Mouse (Mus musculus) CH12.LX (cell line): ENCODE data around the gene Npcd. TPM values are rescaled to one million over a fixed set of nuclear protein-coding genes. Genes with fewer than 3 reads are reported as not detected.

Experiments
- DNase-seq: peaks from one replicate; pipeline ENCODE4 v3.0.0-alpha.2; 2013; ENCODE audit errors: extremely low read depth
- H3K27ac ChIP-seq: 2 replicates; pipeline ENCODE4 v1.5.1; 2012; ENCODE audit warnings: low read depth, mild to moderate bottlenecking, control low read depth, moderate library complexity; ENCODE audit not compliant: insufficient read depth
- H3K27me3 ChIP-seq: replicated peaks from 2 replicates; pipeline ENCODE3; 2012; ENCODE audit warnings: inconsistent platforms
- H3K36me3 ChIP-seq, 2 experiments: replicated peaks in 1 of 2; 2 replicates each; pipeline versions ENCODE3 to v1.6.1; 2012; ENCODE audit warnings: inconsistent platforms in 1 of 2, low read length in 1 of 2, mild to moderate bottlenecking in 1 of 2, mixed read lengths in 1 of 2, moderate library complexity in 1 of 2; ENCODE audit not compliant: control insufficient read depth in 1 of 2, insufficient read depth in 1 of 2
- H3K4me1 ChIP-seq, 2 experiments: 2 replicates each; pipeline ENCODE4 v1.6.1; 2012; ENCODE audit warnings: inconsistent platforms in 1 of 2, moderate library complexity in 1 of 2; ENCODE audit not compliant: insufficient read depth in 2 of 2, control insufficient read depth in 1 of 2
- H3K4me2 ChIP-seq: 2 replicates; pipeline ENCODE4 v1.6.1; 2012; ENCODE audit warnings: low read depth, mild to moderate bottlenecking, control low read depth; ENCODE audit not compliant: poor library complexity, insufficient read depth, severe bottlenecking
- H3K4me3 ChIP-seq, 3 experiments: fragments of 150-350 bp in 1 of 3; sonication (generic) in 1 of 3; replicated peaks in 1 of 3; 2 replicates each; pipeline versions ENCODE3 to v1.5.1; 2011 to 2012; ENCODE audit warnings: low read depth in 2 of 3, low read length in 2 of 3, mild to moderate bottlenecking in 2 of 3, moderate library complexity in 2 of 3, control low read depth in 1 of 3, improper control_type of control experiment in 1 of 3, inconsistent platforms in 1 of 3, mixed read lengths in 1 of 3; ENCODE audit not compliant: poor library complexity in 1 of 3
- H3K79me2 ChIP-seq: replicated peaks from 2 replicates; pipeline ENCODE4 v1.6.1; 2012; ENCODE audit warnings: mild to moderate bottlenecking, moderate library complexity; ENCODE audit not compliant: control insufficient read depth, poor library complexity, insufficient read depth, severe bottlenecking; ENCODE audit errors: extremely low read depth
- H3K9ac ChIP-seq: 2 replicates; pipeline ENCODE4 v1.6.1; 2012; ENCODE audit warnings: low read depth, mild to moderate bottlenecking, control low read depth, moderate library complexity; ENCODE audit not compliant: insufficient read depth
- H3K9me3 ChIP-seq: replicated peaks from 2 replicates; pipeline ENCODE3; 2012; ENCODE audit warnings: low read length, inconsistent platforms, mixed read lengths
- BHLHE40 ChIP-seq: IDR thresholded peaks from 2 replicates; pipeline ENCODE4 v1.6.1; 2011; ENCODE audit warnings: mild to moderate bottlenecking, low read depth, low read length, improper control_type of control experiment
- CHD1 ChIP-seq: IDR thresholded peaks from 2 replicates; pipeline ENCODE4 v1.6.1; 2012; ENCODE audit warnings: low read depth, low read length, improper control_type of control experiment, inconsistent platforms
- CHD2 ChIP-seq: IDR thresholded peaks from 2 replicates; pipeline ENCODE4 v1.6.1; 2011; ENCODE audit warnings: low read length, improper control_type of control experiment
- CTCF ChIP-seq, 2 experiments: IDR thresholded peaks in 1 of 2; conservative IDR thresholded peaks in 1 of 2; 2 replicates each; pipeline ENCODE4 v1.5.1; 2011 to 2012; ENCODE audit warnings: low read depth in 2 of 2, low read length in 2 of 2, improper control_type of control experiment in 1 of 2, inconsistent platforms in 1 of 2, mild to moderate bottlenecking in 1 of 2, moderate library complexity in 1 of 2
- E2F4 ChIP-seq: IDR thresholded peaks from 2 replicates; pipeline ENCODE4 v1.6.1; 2011; ENCODE audit warnings: low read depth, low read length, improper control_type of control experiment; ENCODE audit not compliant: insufficient replicate concordance
- ELF1 ChIP-seq: IDR thresholded peaks from 2 replicates; pipeline ENCODE4 v1.6.1; 2014; ENCODE audit warnings: low read depth, mild to moderate bottlenecking, inconsistent platforms, low read length, improper control_type of control experiment
- EP300 ChIP-seq: IDR thresholded peaks from 2 replicates; pipeline ENCODE4 v1.6.1; 2011; ENCODE audit warnings: low read length, improper control_type of control experiment
- GABPA ChIP-seq: IDR thresholded peaks from 2 replicates; pipeline ENCODE4 v1.6.1; 2012; ENCODE audit warnings: low read depth, low read length, improper control_type of control experiment, inconsistent platforms; ENCODE audit not compliant: insufficient replicate concordance
- HCFC1 ChIP-seq: IDR thresholded peaks from 2 replicates; pipeline ENCODE4 v1.6.1; 2012; ENCODE audit warnings: low read depth, mild to moderate bottlenecking, inconsistent platforms, low read length, improper control_type of control experiment
- IRF4 ChIP-seq: IDR thresholded peaks from 2 replicates; pipeline ENCODE4 v1.6.1; 2014; ENCODE audit warnings: low read depth, mild to moderate bottlenecking, inconsistent platforms, low read length, improper control_type of control experiment
- JUN ChIP-seq: IDR thresholded peaks from 2 replicates; pipeline ENCODE4 v1.6.1; 2011; ENCODE audit warnings: low read depth, mild to moderate bottlenecking, low read length, improper control_type of control experiment, moderate library complexity; ENCODE audit not compliant: insufficient read depth
- MAFK ChIP-seq: IDR thresholded peaks from 2 replicates; pipeline ENCODE4 v1.6.1; 2011; ENCODE audit warnings: low read length, improper control_type of control experiment; ENCODE audit not compliant: insufficient replicate concordance
- MAZ ChIP-seq: IDR thresholded peaks from 2 replicates; pipeline ENCODE4 v1.6.1; 2012; ENCODE audit warnings: low read depth, mild to moderate bottlenecking, inconsistent platforms, low read length, improper control_type of control experiment, moderate library complexity
- MEF2A ChIP-seq: IDR thresholded peaks from 2 replicates; pipeline ENCODE4 v1.6.1; 2014; ENCODE audit warnings: low read depth, mild to moderate bottlenecking, inconsistent platforms, low read length, improper control_type of control experiment, borderline replicate concordance
- MYC ChIP-seq: IDR thresholded peaks from 2 replicates; pipeline ENCODE4 v1.6.1; 2011; ENCODE audit warnings: low read depth, mild to moderate bottlenecking, improper control_type of control experiment, low read length
- NELFE ChIP-seq: IDR thresholded peaks from 2 replicates; pipeline ENCODE4 v1.6.1; 2011; ENCODE audit warnings: low read depth, low read length, improper control_type of control experiment
- POLR2AphosphoS2 ChIP-seq: IDR thresholded peaks from 2 replicates; pipeline ENCODE4 v1.6.1; 2011; ENCODE audit warnings: low read depth, low read length, improper control_type of control experiment
- RAD21 ChIP-seq: IDR thresholded peaks from 2 replicates; pipeline ENCODE4 v1.6.1; 2011; ENCODE audit warnings: low read depth, mild to moderate bottlenecking, low read length, improper control_type of control experiment, moderate library complexity
- TBP ChIP-seq: conservative IDR thresholded peaks from 2 replicates; pipeline ENCODE4 v1.6.1; 2011; ENCODE audit warnings: low read depth, low read length, improper control_type of control experiment
- TCF12 ChIP-seq: IDR thresholded peaks from 2 replicates; pipeline ENCODE4 v1.6.1; 2014; ENCODE audit warnings: low read depth, mild to moderate bottlenecking, inconsistent platforms, low read length, improper control_type of control experiment
- ZKSCAN1 ChIP-seq: IDR thresholded peaks from 2 replicates; pipeline ENCODE4 v1.6.1; 2012; ENCODE audit warnings: low read depth, inconsistent platforms, low read length, improper control_type of control experiment, borderline replicate concordance
- ZNF384 ChIP-seq: IDR thresholded peaks from 2 replicates; pipeline ENCODE4 v1.6.1; 2012; ENCODE audit warnings: low read depth, low read length, improper control_type of control experiment, inconsistent platforms
- dilution Hi-C: fragments of 300-500 bp; cut with MboI; formaldehyde crosslinking; loops from 2 replicates; pipeline ENCODE4 v1.14.3; 2020; ENCODE audit warnings: low sequenced_read_pairs; ENCODE audit not compliant: extremely low pct_unique_long_range_greater_than_20kb, extremely low pct_ligation_motif_present
- in situ Hi-C: fragments of 300-500 bp; cut with MboI; formaldehyde crosslinking; loops from 3 replicates; pipeline ENCODE4 v1.14.3; 2019; ENCODE audit warnings: low sequenced_read_pairs, low pct_ligation_motif_present, low pct_unique_long_range_greater_than_20kb, mixed read lengths
- polyA plus RNA-seq: library from polyadenylated mRNA; unstranded; fragments of >175 nt; gene quantifications from 2 replicates; pipeline ENCODE4 v1.2.1, GENCODE M21; 2012; ENCODE audit warnings: low read depth; ENCODE audit not compliant: insufficient read length
- total RNA-seq, 2 experiments: library from RNA; depleted of rRNA; stranded (reverse); fragments of 300-350 nt in 1 of 2; fragments of >200 nt in 1 of 2; gene quantifications; 2 replicates each; pipeline ENCODE4 v1.2.3; 2012 to 2014

Gene Npcd
- total and polyA plus RNA-seq, 3 experiments = 0.59 TPM; not detected in 2

DNA sequence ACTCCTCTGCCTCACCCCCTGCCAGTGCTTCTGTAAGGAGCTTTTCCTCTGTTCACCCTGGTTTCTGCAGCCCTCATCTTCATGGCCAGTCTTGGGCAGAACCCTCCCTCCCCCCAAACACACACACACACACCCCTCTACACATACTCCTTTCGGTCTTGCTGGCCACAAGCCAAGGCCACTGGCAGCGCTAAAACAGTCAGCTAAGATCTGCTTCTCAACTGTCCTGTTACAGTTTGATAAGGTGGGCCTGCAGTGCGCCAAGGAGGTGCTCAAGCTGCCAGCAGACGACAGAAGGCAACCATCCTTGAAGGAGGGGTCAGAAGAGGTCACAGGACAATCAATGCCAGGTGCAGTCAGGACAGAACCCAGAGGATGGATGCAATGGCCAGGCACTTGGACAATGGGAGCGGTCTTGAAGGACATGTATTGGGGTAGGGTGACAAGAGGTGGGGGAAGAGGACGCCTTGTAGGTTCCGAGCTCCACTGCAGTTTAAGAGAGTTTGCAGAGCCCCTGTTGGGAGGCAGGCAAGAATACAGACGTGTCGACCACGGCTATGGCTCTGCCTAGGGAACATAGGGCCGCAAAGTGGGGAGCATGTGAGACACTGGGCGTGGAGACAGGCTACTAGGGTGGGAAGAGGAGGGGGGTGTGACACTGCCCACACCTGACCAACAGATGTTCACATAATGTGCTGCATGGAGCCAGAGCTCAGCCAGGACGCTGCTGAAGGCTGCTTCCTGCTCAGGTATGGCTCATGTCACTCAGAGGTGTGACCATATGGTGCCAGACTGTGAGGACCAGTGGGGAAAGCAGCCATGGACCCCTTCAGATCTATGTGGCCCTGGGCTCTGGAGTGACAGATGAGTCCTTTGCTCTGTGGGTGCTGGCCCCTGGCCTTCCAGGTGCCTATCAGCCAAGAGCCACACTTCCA is 11.5 kb downstream of the Npcd start:
- H3K79me2 ChIP-seq = no peaks in the 10 kb centered on the region
- peaks cover 8% of the 10 kb centered on the region for H3K9me3 ChIP-seq
- H3K4me2 ChIP-seq = no peak overlapping the region
- peaks cover 0 to 30% of the 10 kb centered on the region in 2 experiments; a peak in 3 of 4 replicates for H3K4me1 ChIP-seq
- H3K9ac ChIP-seq = no peak overlapping the region
- no peaks in the 10 kb centered on the region for H3K27me3 ChIP-seq
- peaks cover 29 to 52% of the 10 kb centered on the region in 2 experiments for H3K36me3 ChIP-seq
- no peak for DNase-seq
- H3K27ac ChIP-seq = no peak overlapping the region
- TF ChIP-seq MAFK = no peak
- peak; percentile 51 for TF ChIP-seq POLR2AphosphoS2
- in situ Hi-C loops = no loop called here
- H3K4me3 ChIP-seq = no peak overlapping the region
- dilution Hi-C loops = no loop called here

DNA sequence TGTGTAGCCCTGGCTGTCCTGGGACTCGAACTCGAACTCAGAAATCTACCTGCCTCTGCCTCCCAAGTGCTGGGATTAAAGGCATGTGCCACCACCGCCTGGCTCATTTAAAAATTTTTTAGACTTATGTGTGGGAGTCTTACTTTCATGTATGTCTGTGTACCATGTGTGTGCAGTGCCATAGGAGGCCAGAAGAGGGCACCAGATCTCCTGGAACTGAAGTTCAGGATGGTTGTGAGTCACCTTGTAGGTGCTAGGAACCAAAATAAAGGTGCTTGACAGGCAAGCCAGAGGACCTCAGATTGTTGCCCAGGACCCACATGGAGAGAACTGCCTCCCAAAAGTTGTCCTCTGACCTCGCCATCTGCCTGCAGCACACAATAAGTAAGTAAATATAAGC is 15.7 kb downstream of the Npcd start:
- H3K79me2 ChIP-seq = no peaks in the 10 kb centered on the region
- dilution Hi-C loops (no loop called here), in situ Hi-C loops (no loop called here)
- H3K36me3 ChIP-seq = peaks cover 7 to 14% of the 10 kb centered on the region in 2 experiments
- no peak overlapping the region for H3K4me3 ChIP-seq
- H3K9me3 ChIP-seq = peaks cover 8% of the 10 kb centered on the region
- DNase-seq = no peak
- peaks cover 15% of the 10 kb centered on the region for H3K27me3 ChIP-seq
- TF ChIP-seq TCF12 (no peak), CTCF (conservative IDR thresholded peaks at IDR 0.05 in 1 of 2, IDR thresholded peaks at IDR 0.05 in 1 of 2; ENCODE audit: low read depth in 2 of 2, low read length in 2 of 2) (peak in 1 of 2 experiments; percentile 21; a peak in 1 of 4 replicates), RAD21 (no peak), EP300 (no peak), CHD1 (no peak), TBP (no peak)
- H3K4me2 ChIP-seq = no peak overlapping the region
- H3K9ac ChIP-seq = no peak overlapping the region
- no peak overlapping the region for H3K27ac ChIP-seq
- H3K4me1 ChIP-seq = peaks cover 0 to 5% of the 10 kb centered on the region in 2 experiments; a peak in 1 of 4 replicates

DNA sequence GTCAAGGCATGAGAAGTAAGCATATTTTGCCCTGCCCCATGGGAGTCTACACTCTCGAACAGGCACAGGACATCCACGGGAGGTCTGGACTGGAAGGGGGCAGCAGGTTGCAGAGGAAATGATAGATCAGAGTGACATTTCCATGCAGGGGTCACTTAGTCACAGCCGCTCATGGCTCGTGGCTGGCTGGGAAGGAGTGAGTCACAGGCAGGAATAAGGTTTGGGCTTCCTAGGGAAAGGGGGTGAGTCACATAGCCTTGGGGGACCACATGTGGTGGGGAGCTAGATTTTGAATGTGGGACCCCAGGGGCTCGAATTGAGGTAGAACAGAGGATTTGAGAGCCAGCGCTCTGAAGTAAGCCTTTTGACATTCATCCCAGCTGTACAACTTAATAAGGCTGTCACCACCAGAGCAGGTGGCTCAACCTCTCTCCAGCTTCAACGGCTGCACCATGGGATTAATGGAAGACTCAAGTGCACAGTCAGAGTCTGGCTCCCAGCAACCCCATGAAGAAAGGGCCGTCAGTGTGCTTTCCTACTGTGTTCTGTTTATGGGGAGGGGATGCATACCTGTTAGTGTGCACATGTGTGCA is 20.3 kb downstream of the Npcd start:
- Histone ChIP-seq H3K27me3 (peaks cover 44% of the 10 kb centered on the region), H3K9me3 (peaks cover 5% of the 10 kb centered on the region), H3K27ac (no peak overlapping the region), H3K4me3 (no peak overlapping the region), H3K79me2 (no peaks in the 10 kb centered on the region), H3K4me2 (no peak overlapping the region), H3K36me3 (no peaks in the 10 kb centered on the region), H3K9ac (no peak overlapping the region), H3K4me1 (no peaks in the 10 kb centered on the region)
- dilution Hi-C loops = no loop called here
- DNase-seq = no peak
- in situ Hi-C loops = no loop called here
- no peak for TF ChIP-seq NELFE
- no peak for TF ChIP-seq ZNF384
- no peak for TF ChIP-seq MAZ
- no peak for TF ChIP-seq EP300
- TF ChIP-seq GABPA = no peak
- no peak for TF ChIP-seq ELF1
- TF ChIP-seq IRF4 = no peak
- no peak for TF ChIP-seq MYC
- no peak for TF ChIP-seq HCFC1
- TF ChIP-seq BHLHE40 = no peak
- TF ChIP-seq MEF2A = no peak
- TF ChIP-seq ZKSCAN1 = no peak
- no peak for TF ChIP-seq E2F4
- TF ChIP-seq JUN = no peak
- TF ChIP-seq CTCF (conservative IDR thresholded peaks at IDR 0.05 in 1 of 2, IDR thresholded peaks at IDR 0.05 in 1 of 2; ENCODE audit: low read depth in 2 of 2, low read length in 2 of 2) = no peak
- no peak for TF ChIP-seq POLR2AphosphoS2
- TF ChIP-seq CHD2 = no peak
- no peak for TF ChIP-seq RAD21
